Mouse (Mus musculus) lung, embryonic 15.5 days (tissue): ENCODE results near the gene Nfkb2. TPM values are rescaled to one million over a fixed set of nuclear protein-coding genes. Genes with fewer than 3 reads are reported as not detected.

Source experiments
- ATAC-seq: fragments of 200-750 bp; cut with Nextera tagmentation; 2 replicates; pipeline ENCODE4 v1.8.0; 2017; ENCODE audit warnings: moderate number of reproducible peaks, borderline replicate concordance; ENCODE audit not compliant: low FRiP score, low TSS enrichment; ENCODE audit errors: extremely low read depth
- H3K27ac ChIP-seq: fragments of 300-500 bp; sonication (generic); 2 replicates; pipeline ENCODE4 v1.5.1; 2015; ENCODE audit warnings: moderate library complexity, mild to moderate bottlenecking, inconsistent platforms
- H3K27me3 ChIP-seq: fragments of 300-500 bp; sonication (generic); 2 replicates; pipeline ENCODE4 v1.6.1; 2015; ENCODE audit warnings: inconsistent platforms
- H3K36me3 ChIP-seq: fragments of 300-500 bp; sonication (generic); 2 replicates; pipeline ENCODE4 v1.6.1; 2015; ENCODE audit warnings: inconsistent platforms
- H3K4me1 ChIP-seq: fragments of 300-500 bp; sonication (generic); 2 replicates; pipeline ENCODE4 v1.6.1; 2015; ENCODE audit warnings: inconsistent platforms
- H3K4me2 ChIP-seq: fragments of 300-500 bp; sonication (generic); 2 replicates; pipeline ENCODE4 v1.6.1; 2015; ENCODE audit warnings: inconsistent platforms, mild to moderate bottlenecking, moderate library complexity
- H3K4me3 ChIP-seq: fragments of 300-500 bp; sonication (generic); 2 replicates; pipeline ENCODE4 v1.5.1; 2015; ENCODE audit warnings: mild to moderate bottlenecking, inconsistent platforms
- H3K9ac ChIP-seq: fragments of 300-500 bp; sonication (generic); 2 replicates; pipeline ENCODE4 v1.6.1; 2015; ENCODE audit warnings: inconsistent platforms
- H3K9me3 ChIP-seq: fragments of 300-500 bp; sonication (generic); 2 replicates; pipeline ENCODE4 v1.6.1; 2016; ENCODE audit warnings: inconsistent platforms
- WGBS: fragments of 180-500 bp; shearing (Covaris S2); methylation state at CpG from one replicate; pipeline ENCODE4 v1.1.7; 2015; 5-methylcytosine and 5-hydroxymethylcytosine counted together
- microRNA counts: library from miRNA; unstranded; fragments of <30 nt; microRNA quantifications from one replicate; lab custom pipeline; 2016
- microRNA-seq: library from miRNA; unstranded; fragments of <30 nt; microRNA quantifications from one replicate; pipeline ENCODE4, GENCODE M21; 2016
- polyA plus RNA-seq: library from polyadenylated mRNA; unstranded; fragments of >200 nt; fragmentation: Nextera tagmentation; extraction: Ambion mirVana; gene quantifications from 2 replicates; pipeline ENCODE4 v1.2.1, GENCODE M21; 2015

The Nfkb2 gene
- polyA plus RNA-seq, 1 experiment from 2014 or later = 10.5 TPM

GRCm38 (mm10) chr19:46350168-46350932 is 46.2 kb downstream of the Nfkb2 start, which contains the start of gene 2310034G01Rik:
2310034G01Rik (minus strand) TSS chr19:46350302.
- Histone ChIP-seq H3K4me3 (peak within 1 kb of the TSS; percentile 62), H3K9ac (peak within 1 kb of the TSS; percentile 68), H3K4me2 (peak within 1 kb of the TSS; percentile 91), H3K36me3 (no peaks in the 10 kb centered on the region), H3K9me3 (no peaks in the 10 kb centered on the region), H3K27ac (peak within 1 kb of the TSS; percentile 80), H3K4me1 (peaks cover 20% of the 10 kb centered on the region), H3K27me3 (no peaks in the 10 kb centered on the region)
- no peak for ATAC-seq
- WGBS = 55% methylated on average over 10 of the region's 10 CpGs

GRCm38 (mm10) chr19:46356701-46357138 is 52.6 kb downstream of the Nfkb2 start:
- H3K27me3 ChIP-seq = peaks cover 18% of the 10 kb centered on the region; the same call in 1 of the 2 replicates
- H3K9me3 ChIP-seq = no peaks in the 10 kb centered on the region
- H3K27ac ChIP-seq = peak overlapping the region; percentile 67; the same call in 1 of the 2 replicates
- peaks cover 15% of the 10 kb centered on the region; the same call in 1 of the 2 replicates for H3K4me1 ChIP-seq
- peak overlapping the region; percentile 80 for H3K4me2 ChIP-seq
- peak; percentile 82; the same call in 1 of the 2 replicates for ATAC-seq
- H3K4me3 ChIP-seq = peak overlapping the region; percentile 51
- WGBS = under 1% methylated on average over 29 of the region's 29 CpGs
- H3K36me3 ChIP-seq = no peaks in the 10 kb centered on the region
- H3K9ac ChIP-seq = peak overlapping the region; percentile 42

DNA sequence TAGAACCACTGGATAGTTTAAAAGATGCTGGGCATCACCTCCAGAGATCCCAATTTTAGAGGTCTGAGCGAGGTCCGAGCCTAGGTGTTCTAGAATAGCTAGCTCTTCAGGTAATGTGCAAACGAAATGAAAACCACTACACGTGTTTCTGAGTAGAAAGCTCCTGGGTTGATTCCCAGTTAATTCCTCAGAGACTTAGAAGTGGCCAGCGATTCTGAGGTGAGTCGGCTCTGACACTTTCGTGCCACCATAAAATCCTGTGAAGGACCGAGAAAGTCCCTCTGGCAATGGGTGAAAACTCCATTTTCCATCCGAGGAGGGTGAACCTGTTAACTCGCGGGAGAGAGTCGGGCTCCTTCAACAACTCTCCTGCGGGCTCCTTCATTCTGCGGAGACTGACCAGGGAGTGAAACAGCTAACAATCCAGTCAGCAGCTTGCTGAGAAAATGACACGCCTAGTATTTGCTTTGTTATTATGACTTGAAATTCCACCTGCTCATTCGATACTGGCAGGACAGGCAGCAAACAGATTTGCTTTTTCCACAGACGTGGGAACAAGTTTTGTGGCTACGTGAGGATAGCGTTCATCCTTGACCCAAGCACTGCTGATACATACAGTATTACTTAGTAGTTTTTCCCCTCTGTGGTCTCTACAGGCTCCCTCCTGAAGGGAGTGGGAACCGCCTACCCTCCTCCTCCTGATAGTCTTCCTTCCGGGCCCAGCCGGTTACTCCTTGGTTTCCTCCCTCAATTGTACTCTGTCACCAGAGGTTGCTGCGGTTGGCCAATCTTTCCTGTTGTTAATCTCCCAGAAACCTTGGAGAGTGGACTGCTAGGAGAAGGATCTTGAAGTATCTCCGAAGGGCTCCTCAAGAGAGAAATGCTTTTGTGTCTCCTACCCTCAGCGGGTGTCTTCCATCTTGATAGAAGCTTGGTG is 53.5 kb downstream of the Nfkb2 start:
- 18% methylated on average over 25 of the region's 25 CpGs for WGBS
- no peaks in the 10 kb centered on the region for H3K36me3 ChIP-seq
- H3K4me2 ChIP-seq = peak overlapping the region; percentile 80
- H3K4me3 ChIP-seq = peak overlapping the region; percentile 51
- no peaks in the 10 kb centered on the region for H3K9me3 ChIP-seq
- H3K27ac ChIP-seq = peak overlapping the region; percentile 67
- peaks cover 15% of the 10 kb centered on the region; the same call in 1 of the 2 replicates for H3K4me1 ChIP-seq
- no peak for ATAC-seq
- peak overlapping the region; percentile 42 for H3K9ac ChIP-seq
- H3K27me3 ChIP-seq = peaks cover 18% of the 10 kb centered on the region; the same call in 1 of the 2 replicates

- Histone ChIP-seq H3K4me3 (no peak overlapping the region), H3K27me3 (peaks cover 18% of the 10 kb centered on the region; the same call in 1 of the 2 replicates), H3K9me3 (no peaks in the 10 kb centered on the region), H3K27ac (peak overlapping the region; percentile 67), H3K4me2 (peak overlapping the region; percentile 80), H3K36me3 (no peaks in the 10 kb centered on the region), H3K4me1 (peaks cover 15% of the 10 kb centered on the region; the same call in 1 of the 2 replicates), H3K9ac (no peak overlapping the region)
- WGBS = 56% methylated on average over 4 of the region's 4 CpGs
- no peak for ATAC-seq
These were observed 54.3 kb downstream of the Nfkb2 start for GRCm38 (mm10) chr19:46358381-46358780.

MicroRNAs encoded within 50 kb of the gene (microRNA counts, 519-probe panel; counts per million panel counts)
- 2,609 counts per million, percentile 61 among the panel's probes with 10 or more counts for microRNA mmu-miR-146b (lab: Ali Mortazavi, UCI)

Small RNA genes lying within 50 kb of the gene (microRNA-seq; reads per million reads assigned to microRNA genes)
- gene Mir146b = not detected

Other genes starting within 250 kb of the Nfkb2 start
- gene Nolc1, start 228.5 kb upstream of the Nfkb2 start, polyA plus RNA-seq = 76.4 and 77.7 TPM in 2 replicates
- gene Elovl3, start 172.4 kb upstream of the Nfkb2 start, polyA plus RNA-seq = not detected in 2 replicates
- gene Pitx3, start 156.0 kb upstream of the Nfkb2 start, polyA plus RNA-seq = 0.39 and 0.53 TPM in 2 replicates
- 62.4 and 65.0 TPM in 2 replicates for gene Gbf1, start 151.8 kb upstream of the Nfkb2 start, polyA plus RNA-seq
- 7.0 and 8.3 TPM in 2 replicates for gene Psd, start 22.8 kb downstream of the Nfkb2 start, polyA plus RNA-seq
- gene Fbxl15, start 23.9 kb downstream of the Nfkb2 start, polyA plus RNA-seq = 13.3 and 14.2 TPM in 2 replicates
- gene Cuedc2, start 34.4 kb downstream of the Nfkb2 start, polyA plus RNA-seq = 146 and 154 TPM in 2 replicates
- gene Mfsd13a, start 36.8 kb downstream of the Nfkb2 start, polyA plus RNA-seq = 10.1 and 10.5 TPM in 2 replicates
- 2.0 and 2.4 TPM in 2 replicates for gene 2310034G01Rik, start 46.0 kb downstream of the Nfkb2 start, polyA plus RNA-seq
- 137 and 139 TPM in 2 replicates for gene Actr1a, start 91.4 kb downstream of the Nfkb2 start, polyA plus RNA-seq
- 31.9 and 34.5 TPM in 2 replicates for gene Sufu, start 92.6 kb downstream of the Nfkb2 start, polyA plus RNA-seq
- 22.2 and 27.8 TPM in 2 replicates for gene Trim8, start 197.4 kb downstream of the Nfkb2 start, polyA plus RNA-seq